Mouse (Mus musculus) small intestine, adult 2 months (tissue): Measurements from ENCODE around the gene P3h1.

ENCODE experiments used
- CTCF ChIP-seq: fragments of 200-500 bp; IDR thresholded peaks from 2 replicates; pipeline ENCODE4 v1.5.1; 2012; ENCODE audit warnings: low read depth, mild to moderate bottlenecking, control low read depth, inconsistent platforms, low read length, moderate library complexity, mixed read lengths; ENCODE audit not compliant: insufficient replicate concordance, insufficient read length; ENCODE audit errors: extremely low read depth
- POLR2A ChIP-seq: fragments of 200-500 bp; IDR thresholded peaks from 2 replicates; pipeline ENCODE4 v1.6.1; 2012; ENCODE audit warnings: low read depth, mild to moderate bottlenecking, control low read depth, inconsistent platforms, low read length, moderate library complexity

GRCm38 (mm10) chr4:119291921-119292320, 59.2 kb downstream of the P3h1 start:
- TF ChIP-seq CTCF = no peak
- TF ChIP-seq POLR2A = no peak
